Mouse (Mus musculus) liver, embryonic 14.5 days (tissue): ENCODE data around the gene Tekt2. TPM values are rescaled to one million over a fixed set of nuclear protein-coding genes. Genes with fewer than 3 reads are reported as not detected.

Experiments used
- ATAC-seq: fragments of 200-750 bp; cut with Nextera tagmentation; 2 replicates; pipeline ENCODE4 v1.8.0; 2017; ENCODE audit warnings: moderate number of reproducible peaks, mild to moderate bottlenecking, moderate library complexity; ENCODE audit not compliant: insufficient read depth
- DNase-seq, 3 experiments: peaks; one replicate each; pipeline ENCODE4 v3.0.0-alpha.2; 2012 to 2013; ENCODE audit warnings: low read depth in 3 of 3, low spot score in 3 of 3
- H3K27ac ChIP-seq: fragments of 300-500 bp; sonication (generic); 2 replicates; pipeline ENCODE4 v1.5.1; 2014; ENCODE audit warnings: moderate library complexity, mild to moderate bottlenecking, control low read depth, inconsistent platforms
- H3K27me3 ChIP-seq: fragments of 300-500 bp; sonication (generic); 2 replicates; pipeline ENCODE4 v1.6.1; 2014; ENCODE audit warnings: mild to moderate bottlenecking, low read length, moderate library complexity; ENCODE audit not compliant: control insufficient read depth, insufficient read depth
- H3K36me3 ChIP-seq: fragments of 300-500 bp; sonication (generic); replicated peaks from 2 replicates; pipeline ENCODE4 v1.6.1; 2014; ENCODE audit warnings: low read depth; ENCODE audit not compliant: control insufficient read depth, insufficient read depth
- H3K4me1 ChIP-seq, 2 experiments: fragments of 200-500 bp in 1 of 2; fragments of 300-500 bp in 1 of 2; sonication (generic) in 1 of 2; replicated peaks; 2 replicates each; pipeline ENCODE4 v1.6.1; 2012 to 2014; ENCODE audit warnings: antibody characterized with exemption in 1 of 2, inconsistent platforms in 1 of 2, low read length in 1 of 2; ENCODE audit not compliant: control insufficient read depth in 2 of 2, insufficient read depth in 2 of 2
- H3K4me2 ChIP-seq: fragments of 300-500 bp; sonication (generic); 2 replicates; pipeline ENCODE4 v1.6.1; 2014; ENCODE audit warnings: low read depth, mild to moderate bottlenecking, control low read depth, moderate library complexity
- H3K4me3 ChIP-seq, 2 experiments: fragments of 200-500 bp in 1 of 2; fragments of 300-500 bp in 1 of 2; sonication (generic) in 1 of 2; 2 replicates each; pipeline ENCODE4 v1.5.1; 2012 to 2014; ENCODE audit warnings: low read depth in 2 of 2, low read length in 2 of 2, mild to moderate bottlenecking in 2 of 2, control low read depth in 1 of 2, inconsistent platforms in 1 of 2, moderate library complexity in 1 of 2; ENCODE audit not compliant: insufficient read depth in 1 of 2
- H3K9ac ChIP-seq: fragments of 300-500 bp; sonication (generic); replicated peaks from 2 replicates; pipeline ENCODE4 v1.6.1; 2014; ENCODE audit warnings: mild to moderate bottlenecking, control low read depth, moderate library complexity
- H3K9me3 ChIP-seq: fragments of 300-500 bp; sonication (generic); 2 replicates; pipeline ENCODE4 v1.6.1; 2016; ENCODE audit warnings: low read length, mixed read lengths; ENCODE audit not compliant: control insufficient read depth
- CTCF ChIP-seq: IDR thresholded peaks from 2 replicates; pipeline ENCODE4 v1.5.1; 2016; ENCODE audit warnings: antibody characterized with exemption, low read depth, control low read depth
- EP300 ChIP-seq: IDR thresholded peaks from 2 replicates; pipeline ENCODE4 v1.6.1; 2016; ENCODE audit warnings: antibody characterized with exemption, low read depth
- WGBS: fragments of 180-500 bp; shearing (Covaris S2); extraction: QIAGEN DNeasy Blood & Tissue Kit; methylation state at CpG from one replicate; pipeline ENCODE4 v1.1.7; 2014; ENCODE audit not compliant: insufficient replicate concordance; 5-methylcytosine and 5-hydroxymethylcytosine counted together
- polyA plus RNA-seq, 2 experiments: library from polyadenylated mRNA; depleted of rRNA in 1 of 2; stranded (reverse) in 1 of 2; unstranded in 1 of 2; fragments of >200 nt; fragmentation: Nextera tagmentation in 1 of 2; extraction: Ambion mirVana in 1 of 2; gene quantifications; 2 replicates each; pipeline versions ENCODE4 v1.2.1 to v1.2.3; 2012 to 2014

The Tekt2 gene
- polyA plus RNA-seq, 2 experiments = 0.44 to 0.85 TPM

- no peak for ATAC-seq
Observed at GRCm38 (mm10) chr4:126287302-126287995, 38.0 kb downstream of the Tekt2 start.

GRCm38 (mm10) chr4:126286492-126286891 is 39.0 kb downstream of the Tekt2 start, which contains the start of gene Col8a2:
Gene Col8a2 (plus strand): TSS chr4:126286793.
- DNase-seq = no peak
- peaks cover 42% of the 10 kb centered on the region for H3K27me3 ChIP-seq
- H3K27ac ChIP-seq = no peak within 1 kb of the TSS
- H3K9me3 ChIP-seq = no peaks in the 10 kb centered on the region
- H3K36me3 ChIP-seq = no peaks in the 10 kb centered on the region
- H3K4me3 ChIP-seq = peak within 1 kb of the TSS; percentile 13 to 41; a peak in 3 of 4 replicates
- no peak within 1 kb of the TSS for H3K9ac ChIP-seq
- peak within 1 kb of the TSS; percentile 49 for H3K4me2 ChIP-seq
- 0 out of 4 replicates have a peak, but pooled peaks cover 0 to 2% of the 10 kb centered on the region in 2 experiments for H3K4me1 ChIP-seq
- TF ChIP-seq EP300 (no peak), CTCF (no peak)
- 2% methylated on average over 42 of the region's 42 CpGs for whole genome bisulfite sequencing
- no peak for ATAC-seq

More at GRCm38 (mm10) chr4:126287302-126287995, 38.0 kb downstream of the Tekt2 start:
- 38% methylated on average over 11 of the region's 11 CpGs for WGBS
- Histone ChIP-seq H3K4me3 (no peak overlapping the region), H3K4me2 (no peak overlapping the region), H3K9ac (no peak overlapping the region), H3K27me3 (peaks cover 42% of the 10 kb centered on the region), H3K27ac (no peak overlapping the region), H3K9me3 (no peaks in the 10 kb centered on the region), H3K36me3 (no peaks in the 10 kb centered on the region), H3K4me1 (0 out of 4 replicates have a peak, but pooled peaks cover 0 to 2% of the 10 kb centered on the region in 2 experiments)
- DNase-seq = no peak
- TF ChIP-seq EP300 (no peak), CTCF (no peak)

- TF ChIP-seq CTCF = no peak
- no peak for TF ChIP-seq EP300
- DNase-seq = no peak
- 40% methylated on average over 8 of the region's 8 CpGs for WGBS
Observed at GRCm38 (mm10) chr4:126283582-126283981, 41.9 kb downstream of the Tekt2 start.

DNA sequence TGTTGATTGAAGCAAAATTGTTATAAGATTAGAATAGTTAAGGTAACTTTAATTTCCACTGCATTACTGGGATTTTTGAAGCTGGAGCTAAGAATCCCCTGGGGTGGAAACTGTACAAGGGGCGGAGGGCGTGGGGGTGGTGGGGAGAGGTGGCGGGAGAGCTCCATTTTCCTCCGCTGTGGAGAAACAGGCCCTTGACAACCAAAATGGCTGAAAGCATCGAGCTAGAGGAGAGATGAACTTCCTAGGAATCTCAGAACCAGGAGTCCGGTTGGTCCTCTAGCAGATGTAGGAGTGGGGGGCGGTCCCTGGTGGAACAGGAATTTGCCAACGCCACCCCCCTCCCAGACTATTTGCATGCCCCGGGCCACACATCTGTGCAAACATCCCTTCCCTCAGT is 43.8 kb downstream of the Tekt2 start:
- Histone ChIP-seq H3K9me3 (no peaks in the 10 kb centered on the region), H3K27ac (no peak overlapping the region), H3K4me1 (no peaks in the 10 kb centered on the region), H3K36me3 (no peaks in the 10 kb centered on the region), H3K4me3 (no peak overlapping the region), H3K27me3 (peaks cover 20% of the 10 kb centered on the region), H3K4me2 (no peak overlapping the region), H3K9ac (no peak overlapping the region)
- WGBS = 58% methylated on average over 9 of the region's 9 CpGs
- DNase-seq (no peak), ATAC-seq (no peak)
- TF ChIP-seq EP300 = no peak
- TF ChIP-seq CTCF = no peak

More at GRCm38 (mm10) chr4:126283582-126283981, 41.9 kb downstream of the Tekt2 start:
- H3K4me1 ChIP-seq = 0 out of 4 replicates have a peak, but pooled peaks cover 0 to 2% of the 10 kb centered on the region in 2 experiments
- H3K27ac ChIP-seq = no peak overlapping the region
- H3K4me3 ChIP-seq = no peak overlapping the region
- H3K27me3 ChIP-seq = peaks cover 39% of the 10 kb centered on the region
- no peaks in the 10 kb centered on the region for H3K9me3 ChIP-seq
- no peaks in the 10 kb centered on the region for H3K36me3 ChIP-seq
- no peak overlapping the region for H3K4me2 ChIP-seq
- no peak overlapping the region for H3K9ac ChIP-seq
- ATAC-seq = no peak

GRCm38 (mm10) chr4:126278961-126279360 is 46.5 kb downstream of the Tekt2 start:
- Histone ChIP-seq H3K27ac (no peak overlapping the region), H3K9me3 (no peaks in the 10 kb centered on the region)
- WGBS = 73% methylated on average over 9 of the region's 9 CpGs

More at GRCm38 (mm10) chr4:126278961-126279360, 46.5 kb downstream of the Tekt2 start:
- no peaks in the 10 kb centered on the region for H3K4me1 ChIP-seq
- no peak overlapping the region for H3K4me3 ChIP-seq
- no peaks in the 10 kb centered on the region; the same call in 1 of the 2 replicates for H3K36me3 ChIP-seq
- DNase-seq (no peak), ATAC-seq (no peak)
- 0 out of 2 replicates have a peak, but pooled peaks cover 2% of the 10 kb centered on the region for H3K27me3 ChIP-seq
- no peak overlapping the region for H3K9ac ChIP-seq
- TF ChIP-seq CTCF = no peak
- no peak for TF ChIP-seq EP300
- no peak overlapping the region for H3K4me2 ChIP-seq
